Mouse (Mus musculus) ES-Bruce4 (cell line): Measurements from ENCODE around the gene Pdlim3.

Experiments used
- CTCF ChIP-seq: IDR thresholded peaks from one replicate; pipeline ENCODE4 v1.8.1; 2011; ENCODE audit warnings: low read depth, low read length
- EP300 ChIP-seq: IDR thresholded peaks from 2 replicates; pipeline ENCODE4 v1.6.1; 2011; ENCODE audit warnings: low read depth, low read length; ENCODE audit not compliant: insufficient read depth
- POLR2A ChIP-seq: IDR thresholded peaks from one replicate; pipeline ENCODE4 v1.8.1; 2011; ENCODE audit warnings: low read length; ENCODE audit not compliant: insufficient read depth

- no peak for TF ChIP-seq POLR2A
- no peak for TF ChIP-seq CTCF
- no peak for TF ChIP-seq EP300
Measured at GRCm38 (mm10) chr8:45916496-45916895, 31.2 kb downstream of the Pdlim3 start.
